In the genomic region with DNA sequence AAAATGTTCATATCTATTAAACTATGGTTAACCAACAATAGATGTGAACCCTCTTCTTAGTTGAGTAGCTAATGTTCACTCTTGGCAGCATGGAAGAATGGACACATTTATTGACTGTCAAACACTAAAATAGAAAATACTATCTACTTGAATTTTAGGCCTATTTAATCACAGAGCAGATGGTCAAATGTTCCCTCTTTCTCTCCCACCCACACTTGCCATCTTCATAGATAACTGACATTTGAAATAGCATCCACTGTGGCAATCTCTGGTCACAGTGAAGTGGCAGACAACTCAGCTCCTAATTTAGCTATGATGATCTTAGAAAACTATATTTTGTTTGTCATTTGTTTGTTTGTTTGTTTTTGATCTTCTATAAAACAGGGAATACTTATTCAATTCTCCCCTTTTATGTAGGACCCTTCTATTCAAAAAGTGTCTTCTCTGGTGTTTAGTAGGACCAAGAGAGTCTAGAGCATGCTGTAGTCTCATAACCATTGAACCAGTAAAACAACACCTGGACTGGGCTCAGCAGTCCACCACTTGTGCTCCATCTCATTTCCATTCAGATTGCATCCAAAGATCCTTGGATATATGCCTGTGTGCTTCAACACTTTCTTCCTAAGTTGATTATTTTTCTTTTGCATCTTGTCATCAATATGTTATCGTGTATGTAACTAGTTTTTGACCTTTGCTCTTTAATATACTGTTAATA, we compare ENCODE assay signal across 14 mouse cellular contexts.
"Had no signal": no experiment of that assay in that cellular context is flagged by ENCODE, and none has a peak within 500 bp of the region (broad histone marks: within the 10 kb centered on the region; RNA-seq: fewer than 3 reads in every experiment).

No protein-coding gene starts in this region.

- H3K9me3 ChIP-seq: limb, embryonic 13.5 days; midbrain, embryonic 12.5 days; neural tube, embryonic 12.5 days had no signal

- H3K27me3 ChIP-seq: limb, embryonic 13.5 days; midbrain, embryonic 12.5 days; neural tube, embryonic 12.5 days had no signal

- H3K4me3 ChIP-seq: limb, embryonic 13.5 days; midbrain, embryonic 12.5 days; myocyte; neural tube, embryonic 12.5 days had no signal

- H3K4me1 ChIP-seq: limb, embryonic 13.5 days; midbrain, embryonic 12.5 days; neural tube, embryonic 12.5 days had no signal

- H3K27ac ChIP-seq: limb, embryonic 13.5 days; liver, embryonic 14.5 days; midbrain, embryonic 12.5 days; neural tube, embryonic 12.5 days had no signal

- H3K9ac ChIP-seq: limb, embryonic 13.5 days; liver, embryonic 14.5 days; midbrain, embryonic 12.5 days; neural tube, embryonic 12.5 days had no signal

- DNase-seq: kidney, adult 18-20 months; kidney, postnatal 10 days; kidney, postnatal 4 days; lung, adult 18-20 months; retina, postnatal 1 day; right cerebral cortex, postnatal 4 days; spleen, adult 18-20 months; thymus, adult 2 months; thymus, postnatal 25 days had no signal

- H3K36me3 ChIP-seq: limb, embryonic 13.5 days; midbrain, embryonic 12.5 days; neural tube, embryonic 12.5 days had no signal

- H3K4me2 ChIP-seq: limb, embryonic 13.5 days; midbrain, embryonic 12.5 days; neural tube, embryonic 12.5 days had no signal
